Mouse (Mus musculus): ENCODE results near the gene Col25a1.

DNA sequence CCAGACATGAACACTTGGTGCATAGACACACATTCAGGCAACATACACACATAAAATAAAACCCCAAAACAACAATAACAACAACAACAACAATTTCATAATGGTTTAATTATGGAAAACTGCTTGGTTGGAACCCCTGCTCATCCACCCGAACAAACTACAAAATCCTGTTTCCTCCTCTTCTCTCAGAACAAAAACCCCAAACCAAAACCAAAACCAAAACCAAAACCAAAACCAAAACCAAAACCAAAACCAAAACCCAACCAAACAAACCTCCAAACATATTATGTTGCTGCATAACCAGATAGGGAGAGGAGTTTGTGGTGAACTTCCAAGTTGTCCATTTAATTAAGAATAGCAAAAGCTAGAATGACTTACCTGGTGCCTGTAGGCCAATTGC lies 17.9 kb downstream of the Col25a1 start:
- no peak for TF ChIP-seq CTCF (IDR thresholded peaks at IDR 0.05; ENCODE audit: control insufficient read depth, insufficient read depth, insufficient read length)
- no peak for TF ChIP-seq CEBPB (IDR thresholded peaks at IDR 0.05; ENCODE audit: low read depth)

Data from C2C12 (cell line).